Comparison of ENCODE assay signal across 13 mouse cellular contexts in genomic region chr7:89356307-89356706, GRCm38 (mm10). TPM values are rescaled to one million over a fixed set of nuclear protein-coding genes. Genes with fewer than 3 reads are reported as not detected.
A peak's percentile ranks its signal among the peaks of the same experiment; 100 is the strongest.
DNase-seq lines count a peak whose midpoint lies in the region; ATAC-seq and TF ChIP-seq lines count a peak whose summit lies in the region.
"Had no signal": no experiment of that assay in that cellular context is flagged by ENCODE, and none has a peak within 500 bp of the region (broad histone marks: within the 10 kb centered on the region; RNA-seq: fewer than 3 reads in every experiment).

No protein-coding gene starts in this region.

- no peaks in the 10 kb centered on the region for H3K9me3 ChIP-seq in embryonic facial prominence, embryonic 15.5 days (replicated peaks)
- no peaks in the 10 kb centered on the region for H3K9me3 ChIP-seq in liver, embryonic 12.5 days (replicated peaks)

- H3K36me3 ChIP-seq in kidney, adult 2 months (ENCODE audit: control insufficient read depth, insufficient read depth, low read length) = no peaks in the 10 kb centered on the region
- no peaks in the 10 kb centered on the region for H3K36me3 ChIP-seq in testis, adult 2 months (ENCODE audit: control insufficient read depth, insufficient read depth, low read length)
- H3K36me3 ChIP-seq in embryonic facial prominence, embryonic 15.5 days = no peaks in the 10 kb centered on the region
- H3K36me3 ChIP-seq in liver, embryonic 12.5 days = no peaks in the 10 kb centered on the region

- no peak for TF ChIP-seq POLR2A in kidney, adult 2 months (IDR thresholded peaks at IDR 0.05; ENCODE audit: low read depth, low read length)
- TF ChIP-seq POLR2A in testis, adult 2 months (IDR thresholded peaks at IDR 0.05; ENCODE audit: control insufficient read depth, low read depth, low read length) = no peak

- 0 out of 2 replicates have a peak overlapping the region, but pooled peaks have one; percentile 4 for H3K4me2 ChIP-seq in embryonic facial prominence, embryonic 15.5 days (replicated peaks)
- H3K4me2 ChIP-seq in liver, embryonic 12.5 days = no peak overlapping the region

- peak; percentile 21 for DNase-seq in kidney, adult 2 months
- DNase-seq in kidney, adult 11 months = no peak
- DNase-seq in testis, postnatal 10 days (ENCODE audit: low spot score) = no peak
- no peak for DNase-seq in left cerebral cortex, adult 11 months (ENCODE audit: low spot score)
- DNase-seq: adrenal gland, adult 8-10 months; cerebellum, adult 11 months; forebrain, postnatal 0 days; kidney, postnatal 14 days; right cerebral cortex, postnatal 4 days had no signal

- no peak overlapping the region for H3K4me3 ChIP-seq in kidney, adult 2 months (ENCODE audit: insufficient read depth, low read depth, low read length)
- H3K4me3 ChIP-seq in testis, adult 2 months (ENCODE audit: control insufficient read depth, low read depth, low read length) = no peak overlapping the region
- no peak overlapping the region for H3K4me3 ChIP-seq in embryonic facial prominence, embryonic 15.5 days (replicated peaks)
- H3K4me3 ChIP-seq in liver, embryonic 12.5 days = no peak overlapping the region

- peak; percentile 63; the same call in 1 of the 2 replicates for ATAC-seq in embryonic facial prominence, embryonic 15.5 days (ENCODE audit: insufficient number of reproducible peaks, low FRiP score, low TSS enrichment, low read depth)
- no peak for ATAC-seq in liver, embryonic 12.5 days
- ATAC-seq: forebrain, postnatal 0 days; hindbrain, embryonic 16.5 days had no signal

- no peak overlapping the region for H3K9ac ChIP-seq in embryonic facial prominence, embryonic 15.5 days
- H3K9ac ChIP-seq in liver, embryonic 12.5 days = no peak overlapping the region
- H3K9ac ChIP-seq: forebrain, postnatal 0 days had no signal

- no peak for TF ChIP-seq CTCF in kidney, adult 2 months (conservative IDR thresholded peaks at IDR 0.05; ENCODE audit: insufficient read depth, insufficient read length, low read depth, low read length)
- TF ChIP-seq CTCF in testis, adult 2 months (IDR thresholded peaks at IDR 0.05; ENCODE audit: control insufficient read depth, insufficient read depth, insufficient replicate concordance, low read depth, low read length) = no peak

- no peaks in the 10 kb centered on the region for H3K4me1 ChIP-seq in kidney, adult 2 months (ENCODE audit: control insufficient read depth, insufficient read depth, low read length)
- no peaks in the 10 kb centered on the region for H3K4me1 ChIP-seq in testis, adult 2 months (ENCODE audit: control insufficient read depth, insufficient read depth, low read length)
- H3K4me1 ChIP-seq in embryonic facial prominence, embryonic 15.5 days = peaks cover 5% of the 10 kb centered on the region
- no peaks in the 10 kb centered on the region for H3K4me1 ChIP-seq in liver, embryonic 12.5 days

- H3K27me3 ChIP-seq in kidney, adult 2 months (replicated peaks; ENCODE audit: control insufficient read depth, insufficient read depth, low read length) = no peaks in the 10 kb centered on the region
- no peaks in the 10 kb centered on the region for H3K27me3 ChIP-seq in testis, adult 2 months (ENCODE audit: control insufficient read depth, insufficient read depth, low read length)
- H3K27me3 ChIP-seq in embryonic facial prominence, embryonic 15.5 days = no peaks in the 10 kb centered on the region
- H3K27me3 ChIP-seq in liver, embryonic 12.5 days (replicated peaks) = no peaks in the 10 kb centered on the region

- no peak overlapping the region for H3K27ac ChIP-seq in kidney, adult 2 months (ENCODE audit: insufficient read depth, low read depth, low read length)
- H3K27ac ChIP-seq in testis, adult 2 months (ENCODE audit: control insufficient read depth, insufficient read depth, low read depth, low read length) = peak overlapping the region; percentile 44; the same call in 1 of the 2 replicates
- peak overlapping the region; percentile 73 for H3K27ac ChIP-seq in embryonic facial prominence, embryonic 15.5 days (replicated peaks)
- no peak overlapping the region for H3K27ac ChIP-seq in liver, embryonic 12.5 days

- 54% methylated on average over 4 of the region's 4 CpGs for WGBS in kidney, adult 2 months
- 28% methylated on average over 4 of the region's 4 CpGs for WGBS in embryonic facial prominence, embryonic 15.5 days
- WGBS in liver, embryonic 12.5 days (ENCODE audit: insufficient replicate concordance) = 62% methylated on average over 4 of the region's 4 CpGs

RNA-seq across cellular contexts. Expression of gene Tmem135, which starts 47.7 kb away (rescaled TPM):
- polyA plus RNA-seq in kidney, adult 2 months (2012; rRNA removed) = 53.6 and 100 TPM in 2 replicates
- 4.6 and 5.1 TPM in 2 replicates for polyA plus RNA-seq in testis, adult 2 months (2012; rRNA removed)
- 19.1 and 25.2 TPM in 2 replicates for polyA plus RNA-seq in embryonic facial prominence, embryonic 15.5 days (2015; fragmentation: Nextera tagmentation; extraction: Ambion mirVana)
- 16.0 and 16.7 TPM in 2 replicates for polyA plus RNA-seq in liver, embryonic 12.5 days (2016; fragmentation: Nextera tagmentation; extraction: Ambion mirVana)

RNA-seq across cellular contexts. Expression of gene Fzd4, which starts 47.8 kb away (rescaled TPM):
- 28.7 and 31.2 TPM in 2 replicates for polyA plus RNA-seq in kidney, adult 2 months (2012; rRNA removed)
- polyA plus RNA-seq in testis, adult 2 months (2012; rRNA removed) = 1.2 and 1.3 TPM in 2 replicates
- polyA plus RNA-seq in embryonic facial prominence, embryonic 15.5 days (2015; fragmentation: Nextera tagmentation; extraction: Ambion mirVana) = 8.9 and 9.9 TPM in 2 replicates
- 3.5 and 4.5 TPM in 2 replicates for polyA plus RNA-seq in liver, embryonic 12.5 days (2016; fragmentation: Nextera tagmentation; extraction: Ambion mirVana)

Comparison
In these comparisons a context has a peak if more than half of its experiments do, and no peak if none do; other contexts are left out.
1. H3K27ac ChIP-seq: peak in testis, adult 2 months (single experiment) and embryonic facial prominence, embryonic 15.5 days (single experiment); none in kidney, adult 2 months (single experiment) and liver, embryonic 12.5 days (single experiment).